Mouse (Mus musculus) hindbrain, embryonic 14.5 days (tissue): ENCODE measurements at regions not wholly inside any gene's neighbourhood (a gene's known extent, or its start where the extent isn't known, plus 50 kb on each side); places are given as distances from the start of the nearest gene placed in this dataset.

ENCODE experiments used
- ATAC-seq: fragments of 200-750 bp; cut with Nextera tagmentation; 2 replicates; pipeline ENCODE4 v1.8.0; 2017; ENCODE audit warnings: moderate number of reproducible peaks, mild to moderate bottlenecking, moderate TSS enrichment, moderate library complexity; ENCODE audit not compliant: low FRiP score
- DNase-seq: peaks from one replicate; pipeline ENCODE4 v3.0.0-alpha.2; 2015; ENCODE audit warnings: low spot score
- H3K27ac ChIP-seq: fragments of 300-500 bp; sonication (generic); 2 replicates; pipeline ENCODE4 v1.5.1; 2014; ENCODE audit warnings: mild to moderate bottlenecking, moderate library complexity
- H3K27me3 ChIP-seq: fragments of 300-500 bp; sonication (generic); 2 replicates; pipeline ENCODE4 v1.6.1; 2014; ENCODE audit warnings: mild to moderate bottlenecking, low read length, mixed read lengths; ENCODE audit not compliant: control insufficient read depth, insufficient read depth
- H3K36me3 ChIP-seq: fragments of 300-500 bp; sonication (generic); replicated peaks from 2 replicates; pipeline ENCODE4 v1.6.1; 2014; ENCODE audit not compliant: control insufficient read depth, insufficient read depth
- H3K4me1 ChIP-seq: fragments of 300-500 bp; sonication (generic); replicated peaks from 2 replicates; pipeline ENCODE4 v1.6.1; 2014; ENCODE audit warnings: antibody characterized with exemption, low read length, mixed read lengths; ENCODE audit not compliant: control insufficient read depth, insufficient read depth
- H3K4me2 ChIP-seq: fragments of 300-500 bp; sonication (generic); replicated peaks from 2 replicates; pipeline ENCODE4 v1.6.1; 2014; ENCODE audit warnings: mild to moderate bottlenecking, moderate library complexity
- H3K4me3 ChIP-seq: fragments of 300-500 bp; sonication (generic); replicated peaks from 2 replicates; pipeline ENCODE4 v1.5.1; 2014; ENCODE audit warnings: mild to moderate bottlenecking, low read length
- H3K9ac ChIP-seq: fragments of 300-500 bp; sonication (generic); 2 replicates; pipeline ENCODE4 v1.6.1; 2014
- H3K9me3 ChIP-seq: fragments of 300-500 bp; sonication (generic); 2 replicates; pipeline ENCODE4 v1.6.1; 2016; ENCODE audit warnings: low read length; ENCODE audit not compliant: control insufficient read depth
- WGBS: fragments of 180-500 bp; shearing (Covaris S2); extraction: QIAGEN DNeasy Blood & Tissue Kit; methylation state at CpG from one replicate; pipeline ENCODE4 v1.1.7; 2014; 5-methylcytosine and 5-hydroxymethylcytosine counted together

- H3K27ac ChIP-seq: peak overlapping the region; percentile 79
- no peak overlapping the region for H3K9ac ChIP-seq
- ATAC-seq (peak; percentile 59; the same call in 1 of the 2 replicates), DNase-seq (peak; percentile 63)
- H3K36me3 ChIP-seq: no peaks in the 10 kb centered on the region
- H3K4me2 ChIP-seq: no peak overlapping the region
- no peaks in the 10 kb centered on the region for H3K9me3 ChIP-seq
- 37% methylated on average over 7 of the region's 7 CpGs for WGBS
- peaks cover 13% of the 10 kb centered on the region for H3K4me1 ChIP-seq
- no peaks in the 10 kb centered on the region for H3K27me3 ChIP-seq
- no peak overlapping the region for H3K4me3 ChIP-seq
Observed at GRCm38 (mm10) chr8:35904711-35905450, 139.3 kb downstream of the Gm19410 start.

GRCm38 (mm10) chr8:35907998-35908397 lies 142.4 kb downstream of the Gm19410 start:
- Histone ChIP-seq H3K4me1 (peaks cover 13% of the 10 kb centered on the region), H3K9ac (no peak overlapping the region), H3K9me3 (no peaks in the 10 kb centered on the region), H3K27me3 (no peaks in the 10 kb centered on the region), H3K27ac (no peak overlapping the region), H3K4me2 (no peak overlapping the region), H3K4me3 (no peak overlapping the region), H3K36me3 (no peaks in the 10 kb centered on the region)
- 70% methylated on average over 2 of the region's 2 CpGs for WGBS
- DNase-seq (no peak), ATAC-seq (no peak)

GRCm38 (mm10) chr8:35912264-35912663 lies 146.7 kb downstream of the Gm19410 start:
- Histone ChIP-seq H3K9me3 (no peaks in the 10 kb centered on the region), H3K27me3 (no peaks in the 10 kb centered on the region), H3K27ac (no peak overlapping the region), H3K4me1 (no peaks in the 10 kb centered on the region), H3K9ac (no peak overlapping the region), H3K4me3 (no peak overlapping the region), H3K4me2 (no peak overlapping the region), H3K36me3 (no peaks in the 10 kb centered on the region)
- DNase-seq (no peak), ATAC-seq (no peak)
- WGBS: 63% methylated on average over 9 of the region's 9 CpGs

- WGBS: 85% methylated on average over 10 of the region's 10 CpGs
- no peak overlapping the region for H3K9ac ChIP-seq
- DNase-seq: no peak
- no peaks in the 10 kb centered on the region for H3K9me3 ChIP-seq
- H3K4me1 ChIP-seq: 0 out of 2 replicates have a peak, but pooled peaks cover 7% of the 10 kb centered on the region
- no peak overlapping the region for H3K4me3 ChIP-seq
- H3K36me3 ChIP-seq: no peaks in the 10 kb centered on the region
- H3K27me3 ChIP-seq: no peaks in the 10 kb centered on the region
- no peak for ATAC-seq
- H3K4me2 ChIP-seq: no peak overlapping the region
- H3K27ac ChIP-seq: no peak overlapping the region
Observed at GRCm38 (mm10) chr8:35915878-35916518, 150.4 kb downstream of the Gm19410 start.

- no peak for DNase-seq
- no peaks in the 10 kb centered on the region for H3K27me3 ChIP-seq
- no peaks in the 10 kb centered on the region for H3K9me3 ChIP-seq
- no peak overlapping the region for H3K27ac ChIP-seq
- H3K36me3 ChIP-seq: no peaks in the 10 kb centered on the region
- no peak for ATAC-seq
- H3K4me2 ChIP-seq: no peak overlapping the region
- 67% methylated on average over 3 of the region's 3 CpGs for WGBS
- 0 out of 2 replicates have a peak, but pooled peaks cover 7% of the 10 kb centered on the region for H3K4me1 ChIP-seq
- no peak overlapping the region for H3K4me3 ChIP-seq
- no peak overlapping the region for H3K9ac ChIP-seq
Observed at GRCm38 (mm10) chr8:35917573-35917972, 152.0 kb downstream of the Gm19410 start.

GRCm38 (mm10) chr8:35919451-35919850 lies 153.9 kb downstream of the Gm19410 start:
- Histone ChIP-seq H3K4me3 (no peak overlapping the region), H3K4me2 (no peak overlapping the region), H3K9me3 (no peaks in the 10 kb centered on the region), H3K27ac (no peak overlapping the region), H3K27me3 (no peaks in the 10 kb centered on the region), H3K9ac (no peak overlapping the region), H3K4me1 (0 out of 2 replicates have a peak, but pooled peaks cover 7% of the 10 kb centered on the region), H3K36me3 (no peaks in the 10 kb centered on the region)
- 80% methylated on average over 6 of the region's 6 CpGs for WGBS
- ATAC-seq (no peak), DNase-seq (no peak)

GRCm38 (mm10) chr8:35919859-35920675 lies 154.5 kb downstream of the Gm19410 start:
- Histone ChIP-seq H3K4me2 (no peak overlapping the region), H3K36me3 (no peaks in the 10 kb centered on the region), H3K27me3 (no peaks in the 10 kb centered on the region), H3K9me3 (no peaks in the 10 kb centered on the region), H3K27ac (no peak overlapping the region; the same call in 1 of the 2 replicates), H3K4me1 (0 out of 2 replicates have a peak, but pooled peaks cover 7% of the 10 kb centered on the region), H3K4me3 (no peak overlapping the region), H3K9ac (no peak overlapping the region)
- DNase-seq (no peak), ATAC-seq (no peak)
- 12% methylated on average over 8 of the region's 8 CpGs for WGBS

- 53% methylated on average over 1 of the region's 1 CpGs for WGBS
- H3K4me2 ChIP-seq: no peak overlapping the region
Observed at GRCm38 (mm10) chr8:35924026-35924425, 158.4 kb downstream of the Gm19410 start.

GRCm38 (mm10) chr8:35927408-35927871 lies 161.8 kb downstream of the Gm19410 start:
- 80% methylated on average over 5 of the region's 5 CpGs for WGBS
- DNase-seq: no peak
- Histone ChIP-seq H3K9ac (no peak overlapping the region), H3K9me3 (no peaks in the 10 kb centered on the region), H3K4me3 (no peak overlapping the region), H3K27me3 (no peaks in the 10 kb centered on the region), H3K4me1 (no peaks in the 10 kb centered on the region), H3K36me3 (no peaks in the 10 kb centered on the region), H3K4me2 (no peak overlapping the region), H3K27ac (no peak overlapping the region)
- ATAC-seq: no peak

More at GRCm38 (mm10) chr8:35924026-35924425, 158.4 kb downstream of the Gm19410 start:
- Histone ChIP-seq H3K9me3 (no peaks in the 10 kb centered on the region), H3K9ac (no peak overlapping the region), H3K27ac (no peak overlapping the region), H3K4me3 (no peak overlapping the region), H3K4me1 (0 out of 2 replicates have a peak, but pooled peaks cover 7% of the 10 kb centered on the region), H3K36me3 (no peaks in the 10 kb centered on the region), H3K27me3 (no peaks in the 10 kb centered on the region)
- no peak for ATAC-seq
- DNase-seq: no peak
